Mouse (Mus musculus) testis, adult 2 months (tissue): ENCODE measurements around the gene B230307C23Rik. TPM values are rescaled to one million over a fixed set of nuclear protein-coding genes. Genes with fewer than 3 reads are reported as not detected.
A peak's percentile ranks its signal among the peaks of the same experiment; 100 is the strongest.

ENCODE experiments used
- H3K27ac ChIP-seq: fragments of 200-500 bp; 2 replicates; pipeline ENCODE4 v1.5.1; 2012; ENCODE audit warnings: low read depth, low read length; ENCODE audit not compliant: control insufficient read depth, insufficient read depth
- H3K27me3 ChIP-seq: fragments of 200-500 bp; 2 replicates; pipeline ENCODE4 v1.6.1; 2012; ENCODE audit warnings: mild to moderate bottlenecking, low read length, moderate library complexity; ENCODE audit not compliant: control insufficient read depth, insufficient read depth
- H3K36me3 ChIP-seq: fragments of 200-500 bp; 2 replicates; pipeline ENCODE4 v1.6.1; 2012; ENCODE audit warnings: mild to moderate bottlenecking, low read length; ENCODE audit not compliant: control insufficient read depth, insufficient read depth
- H3K4me1 ChIP-seq: fragments of 200-500 bp; 2 replicates; pipeline ENCODE4 v1.6.1; 2012; ENCODE audit warnings: low read length; ENCODE audit not compliant: control insufficient read depth, insufficient read depth
- H3K4me3 ChIP-seq: fragments of 200-500 bp; 2 replicates; pipeline ENCODE4 v1.5.1; 2012; ENCODE audit warnings: low read depth, mild to moderate bottlenecking, low read length, moderate library complexity, mixed read lengths; ENCODE audit not compliant: control insufficient read depth
- CTCF ChIP-seq: fragments of 200-500 bp; IDR thresholded peaks from 2 replicates; pipeline ENCODE4 v1.5.1; 2012; ENCODE audit warnings: low read depth, mild to moderate bottlenecking, inconsistent platforms, low read length, moderate library complexity; ENCODE audit not compliant: control insufficient read depth, insufficient read depth, insufficient replicate concordance
- POLR2A ChIP-seq: fragments of 200-500 bp; IDR thresholded peaks from 2 replicates; pipeline ENCODE4 v1.6.1; 2012; ENCODE audit warnings: low read depth, mild to moderate bottlenecking, inconsistent platforms, low read length, moderate library complexity; ENCODE audit not compliant: control insufficient read depth
- polyA plus RNA-seq: library from polyadenylated mRNA; depleted of rRNA; stranded (reverse); fragments of >200 nt; gene quantifications from 2 replicates; pipeline ENCODE4 v1.2.3, GENCODE M21; 2012

The B230307C23Rik gene
- polyA plus RNA-seq, 1 experiment, result 6.2 TPM

DNA sequence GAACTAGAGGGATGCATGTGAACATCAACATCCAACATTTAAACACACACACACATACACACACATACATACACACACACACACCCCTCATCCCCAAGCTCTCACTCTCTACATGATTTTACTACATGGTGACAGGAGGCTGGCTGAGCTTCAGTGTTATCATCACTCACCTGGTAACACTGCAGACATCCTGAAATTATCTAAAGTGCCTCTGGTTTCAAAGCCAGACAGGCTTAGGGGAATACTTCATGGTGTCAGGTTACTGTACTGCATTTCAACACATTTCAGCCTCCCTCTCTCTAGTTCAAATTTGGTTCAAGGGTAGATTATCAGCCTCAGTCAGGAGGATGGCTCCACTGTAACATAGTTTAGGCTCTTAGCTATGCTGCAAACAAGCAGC is 39.5 kb upstream of the B230307C23Rik start:
- Histone ChIP-seq H3K27me3 (no peaks in the 10 kb centered on the region), H3K4me3 (no peak overlapping the region), H3K27ac (no peak overlapping the region), H3K36me3 (peaks cover under 1% of the 10 kb centered on the region; the same call in 1 of the 2 replicates), H3K4me1 (peaks cover 3% of the 10 kb centered on the region)
- TF ChIP-seq CTCF (no peak), POLR2A (no peak)

DNA sequence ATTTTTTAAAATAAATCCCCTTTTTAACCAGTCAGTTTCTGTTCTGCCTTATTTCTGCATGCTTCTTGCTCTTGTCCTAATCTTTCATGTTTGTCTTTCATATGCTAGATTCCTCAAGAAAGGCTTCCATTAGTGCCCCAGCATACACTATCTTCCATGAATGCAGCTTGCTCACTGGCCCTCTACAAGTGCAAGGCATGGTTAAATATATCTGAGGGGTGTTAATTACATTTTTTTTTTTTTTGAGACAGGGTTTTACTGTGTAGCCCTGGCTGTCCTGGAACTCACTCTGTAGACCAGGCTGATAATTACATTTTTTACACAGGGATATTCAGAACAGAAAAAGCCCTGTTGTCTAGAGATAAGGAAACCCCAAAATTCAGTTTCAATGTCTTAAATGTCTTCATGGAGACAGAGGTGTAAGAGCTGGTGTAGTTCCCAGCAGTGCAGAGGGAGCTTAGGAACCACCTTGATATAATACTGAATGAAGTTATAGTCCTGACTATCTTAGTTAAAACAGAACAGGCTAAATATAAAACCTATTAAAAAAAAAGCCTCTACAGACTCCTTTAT is 38.6 kb upstream of the B230307C23Rik start:
- no peaks in the 10 kb centered on the region for H3K36me3 ChIP-seq
- H3K27ac ChIP-seq, result no peak overlapping the region
- H3K4me1 ChIP-seq, result peaks cover 6% of the 10 kb centered on the region
- TF ChIP-seq POLR2A, result no peak
- no peak for TF ChIP-seq CTCF
- no peaks in the 10 kb centered on the region for H3K27me3 ChIP-seq
- H3K4me3 ChIP-seq, result no peak overlapping the region

DNA sequence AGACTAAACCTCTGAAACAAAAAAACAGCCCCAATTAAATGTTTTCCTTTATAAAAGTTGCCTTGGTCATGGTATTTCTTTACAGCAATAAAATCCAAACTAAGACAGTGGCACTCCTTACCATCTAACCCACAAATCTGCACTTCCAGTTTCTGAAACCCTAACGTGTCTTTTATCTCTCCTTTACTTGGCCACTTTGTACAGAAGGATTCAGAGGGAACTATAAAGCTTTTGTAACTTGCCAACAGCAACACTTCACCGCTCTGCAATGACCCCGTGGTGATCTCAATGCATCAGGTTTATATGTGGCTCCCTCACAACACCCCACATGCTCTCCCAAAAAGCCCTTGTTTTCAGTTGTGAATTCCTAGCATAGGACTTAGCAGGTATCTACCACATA is 36.8 kb upstream of the B230307C23Rik start:
- no peak for TF ChIP-seq POLR2A
- no peak overlapping the region for H3K27ac ChIP-seq

DNA sequence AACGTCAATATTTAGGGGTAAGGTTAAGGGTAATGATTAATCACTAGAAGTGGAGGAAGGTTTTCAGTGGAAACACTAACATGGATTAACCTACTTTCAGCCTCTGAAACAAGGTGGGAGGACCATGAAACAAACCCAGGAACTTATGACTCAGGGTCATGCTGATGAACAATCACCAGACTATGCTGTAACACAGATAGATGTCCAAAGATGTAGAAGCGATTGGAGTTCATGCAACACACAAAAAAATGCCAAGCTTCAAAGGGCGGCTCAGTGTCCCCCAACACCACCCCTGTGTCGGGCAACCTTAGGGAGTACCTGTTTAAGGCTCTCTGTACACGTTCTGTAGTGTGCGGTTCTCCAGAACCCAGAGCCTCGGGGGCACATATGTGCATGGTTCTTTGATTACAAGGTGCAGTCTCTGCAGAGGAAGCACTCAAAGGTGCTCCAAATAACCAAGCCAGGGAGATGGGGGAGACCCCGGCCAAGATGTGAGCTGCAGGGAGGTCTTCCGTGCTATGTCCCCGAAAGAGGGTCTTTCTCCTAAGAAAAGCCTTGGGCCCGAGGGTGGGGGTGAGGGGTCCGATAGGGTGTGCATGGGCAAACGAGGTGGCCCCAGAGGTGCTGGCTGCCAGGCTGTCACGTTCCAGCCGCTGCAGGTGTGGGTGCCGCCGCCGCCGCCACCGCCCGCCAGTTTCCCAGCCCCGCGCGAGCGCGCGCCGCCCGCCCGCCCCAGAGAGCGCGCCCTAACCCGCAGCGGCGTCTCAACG is 35.5 kb upstream of the B230307C23Rik start:
- TF ChIP-seq CTCF, result no peak
- TF ChIP-seq POLR2A, result no peak
- no peaks in the 10 kb centered on the region for H3K27me3 ChIP-seq
- peak overlapping the region; percentile 99 for H3K27ac ChIP-seq
- H3K36me3 ChIP-seq, result no peaks in the 10 kb centered on the region
- peaks cover 6% of the 10 kb centered on the region for H3K4me1 ChIP-seq
- peak overlapping the region; percentile 98 for H3K4me3 ChIP-seq

More for the DNA sequence above, 36.8 kb upstream of the B230307C23Rik start:
- H3K4me3 ChIP-seq, result no peak overlapping the region
- no peaks in the 10 kb centered on the region for H3K27me3 ChIP-seq
- no peaks in the 10 kb centered on the region for H3K36me3 ChIP-seq
- peaks cover 6% of the 10 kb centered on the region for H3K4me1 ChIP-seq

DNA sequence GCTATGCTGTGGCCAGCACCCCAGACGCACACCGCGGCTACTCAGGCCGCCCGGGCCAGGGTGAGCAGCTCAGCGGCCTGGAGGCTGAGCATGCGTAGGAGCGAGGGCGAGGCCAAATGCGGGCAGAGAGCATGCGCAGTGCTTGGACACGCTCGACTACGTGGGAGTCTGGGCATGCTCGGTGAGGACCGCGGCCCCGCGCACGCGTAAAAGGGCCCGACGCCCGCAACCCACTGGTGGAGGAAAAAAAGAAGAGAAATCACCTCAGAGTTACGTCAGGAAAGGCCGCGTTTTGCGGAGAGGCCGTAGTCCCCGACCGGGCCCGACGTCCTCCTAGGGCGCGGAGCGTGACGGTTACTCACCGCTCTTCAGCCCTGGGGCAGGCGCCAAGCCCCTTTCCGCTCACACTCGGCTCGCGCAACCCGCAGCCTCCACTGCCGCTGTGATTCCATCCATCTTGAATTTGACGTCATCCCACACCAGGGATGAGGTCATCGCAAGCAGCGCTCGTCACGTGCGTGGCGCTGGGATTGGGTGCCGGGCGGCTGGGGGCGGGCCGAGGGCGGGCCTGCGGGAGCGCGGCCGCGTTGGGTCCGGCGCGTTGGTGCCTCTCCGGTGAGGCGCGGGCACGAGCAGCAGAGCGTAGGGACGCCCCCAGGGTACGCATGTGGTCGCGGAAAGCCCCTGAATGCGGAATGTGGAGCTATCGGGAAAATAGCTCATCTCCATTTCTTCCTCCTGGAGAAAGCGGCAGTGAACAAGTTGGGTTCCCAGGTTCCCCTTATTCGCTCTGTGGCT is 34.8 kb upstream of the B230307C23Rik start, which contains the start of the genes C2cd2 and Zbtb21:
C2cd2 (minus strand) TSS at position 448 of the 798 bp plus-strand sequence.
Zbtb21 (minus strand) TSS at position 472 of the 798 bp plus-strand sequence.
- H3K36me3 ChIP-seq, result no peaks in the 10 kb centered on the region
- no peaks in the 10 kb centered on the region for H3K27me3 ChIP-seq
- H3K4me3 ChIP-seq, result peak within 1 kb of the TSS; percentile 98
- peak within 1 kb of the TSS; percentile 99 for H3K27ac ChIP-seq
- peak; percentile 60 for TF ChIP-seq POLR2A
- peak; percentile 20; the same call in 1 of the 2 replicates for TF ChIP-seq CTCF
- H3K4me1 ChIP-seq, result peaks cover 6% of the 10 kb centered on the region

DNA sequence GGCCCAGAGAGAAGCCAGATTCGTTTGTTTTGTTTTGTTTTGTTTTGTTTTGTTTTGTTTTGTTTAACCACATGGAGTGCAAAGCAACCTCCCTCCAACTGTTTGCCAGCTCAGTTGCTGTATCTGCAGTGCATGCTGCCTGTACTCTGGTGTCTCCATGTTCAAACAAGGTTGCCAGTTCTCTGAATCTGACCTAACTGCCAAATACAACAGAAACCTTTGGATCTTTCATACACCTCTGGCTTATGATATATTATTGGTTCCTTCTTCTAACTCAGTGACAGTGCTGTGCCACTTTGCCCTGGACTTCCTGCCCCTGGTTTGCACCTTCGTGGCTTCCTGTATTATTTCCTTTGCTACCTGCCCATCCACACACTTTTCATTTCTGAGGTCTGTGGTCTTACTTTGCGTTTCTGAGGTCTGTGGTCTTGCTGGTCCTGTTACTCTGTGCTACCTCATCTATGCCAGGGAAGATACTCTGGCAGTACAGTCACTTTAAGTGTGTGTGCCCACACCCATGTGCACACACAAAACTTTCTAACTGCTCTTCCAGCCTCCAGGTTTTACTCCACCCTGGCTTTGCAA is 33.1 kb upstream of the B230307C23Rik start:
- Histone ChIP-seq H3K4me1 (peaks cover 6% of the 10 kb centered on the region), H3K36me3 (no peaks in the 10 kb centered on the region), H3K4me3 (no peak overlapping the region), H3K27me3 (no peaks in the 10 kb centered on the region), H3K27ac (no peak overlapping the region)
- TF ChIP-seq CTCF, result no peak
- TF ChIP-seq POLR2A, result no peak
